Mouse (Mus musculus) spleen, adult 2 months (tissue): ENCODE measurements around the gene Rab3il1. TPM values are rescaled to one million over a fixed set of nuclear protein-coding genes. Genes with fewer than 3 reads are reported as not detected.
A peak's percentile ranks its signal among the peaks of the same experiment; 100 is the strongest.

Experiments
- DNase-seq, 2 experiments: peaks; one replicate each; pipeline versions ENCODE4 v3.0.0 to v3.0.0-alpha.2; 2012 to 2021; ENCODE audit warnings: low spot score in 2 of 2, low read depth in 1 of 2
- H3K27ac ChIP-seq: fragments of 200-500 bp; 2 replicates; pipeline ENCODE4 v1.5.1; 2012; ENCODE audit warnings: low read length, inconsistent platforms; ENCODE audit not compliant: insufficient read depth
- H3K27me3 ChIP-seq: fragments of 200-500 bp; 2 replicates; pipeline ENCODE4 v1.6.1; 2012; ENCODE audit warnings: mild to moderate bottlenecking, moderate library complexity, low read length, inconsistent platforms; ENCODE audit not compliant: control insufficient read depth, insufficient read depth
- H3K36me3 ChIP-seq: fragments of 200-500 bp; 2 replicates; pipeline ENCODE4 v1.6.1; 2012; ENCODE audit warnings: mild to moderate bottlenecking, low read length, inconsistent platforms; ENCODE audit not compliant: control insufficient read depth, insufficient read depth
- H3K4me1 ChIP-seq: fragments of 200-500 bp; 2 replicates; pipeline ENCODE4 v1.6.1; 2011; ENCODE audit warnings: inconsistent platforms; ENCODE audit not compliant: control insufficient read depth, insufficient read depth, insufficient read length
- H3K4me3 ChIP-seq: fragments of 200-500 bp; 2 replicates; pipeline ENCODE4 v1.5.1; 2011; ENCODE audit warnings: mild to moderate bottlenecking, inconsistent platforms; ENCODE audit not compliant: insufficient read depth, insufficient read length; ENCODE audit errors: extremely low read depth
- CTCF ChIP-seq: fragments of 200-500 bp; IDR thresholded peaks from 2 replicates; pipeline ENCODE4 v1.5.1; 2011; ENCODE audit warnings: mild to moderate bottlenecking, inconsistent platforms; ENCODE audit not compliant: insufficient read depth, insufficient read length, insufficient replicate concordance; ENCODE audit errors: extremely low read depth
- POLR2A ChIP-seq: fragments of 200-500 bp; IDR thresholded peaks from 2 replicates; pipeline ENCODE4 v1.6.1; 2011; ENCODE audit warnings: low read depth, low read length, inconsistent platforms
- WGBS: fragments of 180-500 bp; shearing (Covaris S2); methylation state at CpG from one replicate; pipeline ENCODE4 v1.1.7; 2018; 5-methylcytosine and 5-hydroxymethylcytosine counted together
- polyA plus RNA-seq: library from polyadenylated mRNA; depleted of rRNA; stranded (reverse); fragments of >200 nt; gene quantifications from 2 replicates; pipeline ENCODE4 v1.2.3, GENCODE M21; 2012

Gene Rab3il1
- polyA plus RNA-seq, 1 experiment = 73.5 TPM

GRCm38 (mm10) chr19:10059911-10060567 is 58.6 kb downstream of the Rab3il1 start:
- no peak overlapping the region for H3K27ac ChIP-seq
- TF ChIP-seq POLR2A (no peak), CTCF (no peak; the same call in 1 of the 2 replicates)
- H3K4me3 ChIP-seq = no peak overlapping the region
- WGBS = 50% methylated on average over 10 of the region's 10 CpGs
- DNase-seq = no peak
- H3K36me3 ChIP-seq = no peaks in the 10 kb centered on the region
- no peaks in the 10 kb centered on the region for H3K27me3 ChIP-seq
- peaks cover 13% of the 10 kb centered on the region; the same call in 1 of the 2 replicates for H3K4me1 ChIP-seq

GRCm38 (mm10) chr19:10060783-10061590 is 59.5 kb downstream of the Rab3il1 start:
- no peak for TF ChIP-seq CTCF
- TF ChIP-seq POLR2A = no peak
- H3K4me3 ChIP-seq = no peak overlapping the region
- no peak for DNase-seq
- 68% methylated on average over 8 of the region's 8 CpGs for WGBS
- H3K4me1 ChIP-seq = peaks cover 17% of the 10 kb centered on the region; the same call in 1 of the 2 replicates
- H3K36me3 ChIP-seq = no peaks in the 10 kb centered on the region
- H3K27ac ChIP-seq = no peak overlapping the region
- H3K27me3 ChIP-seq = no peaks in the 10 kb centered on the region

GRCm38 (mm10) chr19:10061624-10062023 is 60.2 kb downstream of the Rab3il1 start:
- Histone ChIP-seq H3K27ac (no peak overlapping the region), H3K27me3 (no peaks in the 10 kb centered on the region), H3K4me1 (peaks cover 17% of the 10 kb centered on the region; the same call in 1 of the 2 replicates), H3K4me3 (no peak overlapping the region), H3K36me3 (no peaks in the 10 kb centered on the region)
- WGBS = 85% methylated on average over 2 of the region's 2 CpGs
- DNase-seq = no peak
- no peak for TF ChIP-seq POLR2A
- no peak for TF ChIP-seq CTCF

GRCm38 (mm10) chr19:10062292-10062691 is 60.8 kb downstream of the Rab3il1 start:
- DNase-seq = no peak
- no peaks in the 10 kb centered on the region for H3K36me3 ChIP-seq
- no peak overlapping the region for H3K4me3 ChIP-seq
- peaks cover 17% of the 10 kb centered on the region; the same call in 1 of the 2 replicates for H3K4me1 ChIP-seq
- TF ChIP-seq POLR2A = no peak
- no peak for TF ChIP-seq CTCF
- 90% methylated on average over 8 of the region's 8 CpGs for WGBS
- no peaks in the 10 kb centered on the region for H3K27me3 ChIP-seq
- H3K27ac ChIP-seq = no peak overlapping the region

GRCm38 (mm10) chr19:10062862-10063261 is 61.4 kb downstream of the Rab3il1 start:
- Histone ChIP-seq H3K4me3 (no peak overlapping the region), H3K4me1 (peaks cover 17% of the 10 kb centered on the region; the same call in 1 of the 2 replicates), H3K27me3 (no peaks in the 10 kb centered on the region), H3K36me3 (no peaks in the 10 kb centered on the region), H3K27ac (no peak overlapping the region)
- TF ChIP-seq CTCF = no peak
- TF ChIP-seq POLR2A = no peak
- WGBS = 55% methylated on average over 5 of the region's 5 CpGs
- no peak for DNase-seq

- TF ChIP-seq CTCF = no peak
- TF ChIP-seq POLR2A = no peak
- H3K4me3 ChIP-seq = no peak overlapping the region
- H3K27ac ChIP-seq = no peak overlapping the region
- H3K36me3 ChIP-seq = no peaks in the 10 kb centered on the region
- H3K27me3 ChIP-seq = no peaks in the 10 kb centered on the region
- peaks cover 17% of the 10 kb centered on the region; the same call in 1 of the 2 replicates for H3K4me1 ChIP-seq
- DNase-seq = peak; percentile 14 to 33
- 17% methylated on average over 10 of the region's 10 CpGs for WGBS
These were observed 62.9 kb downstream of the Rab3il1 start for GRCm38 (mm10) chr19:10064173-10065012.
